7 mouse cellular contexts compared by ENCODE assay signal in the genomic region with DNA sequence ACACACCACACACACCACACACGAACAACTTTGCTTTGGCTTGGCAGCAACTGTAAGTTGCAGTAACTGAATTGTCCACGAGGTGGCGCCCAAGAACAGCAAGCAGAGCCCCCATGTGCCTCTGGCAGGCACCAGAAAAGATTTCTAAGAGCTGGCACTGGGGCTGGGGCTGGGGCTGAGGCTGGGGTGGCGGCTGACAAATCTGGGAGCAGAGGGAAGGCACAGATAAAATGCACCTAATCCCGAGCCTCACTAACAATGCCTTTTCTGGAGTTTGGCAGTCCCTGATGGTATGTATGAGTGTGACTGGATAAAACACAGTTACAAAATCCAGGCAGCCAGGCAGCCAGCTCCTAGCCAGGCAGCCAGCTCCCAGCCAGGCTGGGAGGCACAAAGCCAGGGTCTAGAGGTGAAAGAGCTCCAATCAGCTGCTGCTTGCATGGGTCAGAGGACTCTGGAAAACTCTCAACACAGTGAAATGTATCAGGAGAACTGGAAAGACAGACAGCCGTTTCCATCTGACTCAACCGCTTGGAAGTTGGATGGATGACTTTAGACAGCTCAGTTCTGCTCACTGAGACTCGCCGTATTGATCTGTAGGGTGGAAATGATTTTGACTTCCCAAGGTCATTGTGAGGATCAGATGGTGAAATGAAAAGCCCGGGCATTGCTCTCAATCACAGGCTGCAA. TPM values are rescaled to one million over a fixed set of nuclear protein-coding genes. Genes with fewer than 3 reads are reported as not detected.
DNase-seq lines count a peak whose midpoint lies in the region; ATAC-seq and TF ChIP-seq lines count a peak whose summit lies in the region.

No protein-coding gene starts in this region.

- no peak overlapping the region for H3K27ac ChIP-seq in hindbrain, embryonic 15.5 days (replicated peaks)
- H3K27ac ChIP-seq in midbrain, embryonic 16.5 days (ENCODE audit: low read length), result no peak overlapping the region
- no peak overlapping the region for H3K27ac ChIP-seq in spleen, adult 2 months (ENCODE audit: insufficient read depth, low read length)

- WGBS in hindbrain, embryonic 15.5 days, result 34% methylated on average over 10 of the region's 10 CpGs
- 36% methylated on average over 10 of the region's 10 CpGs for WGBS in midbrain, embryonic 16.5 days
- WGBS in spleen, adult 2 months, result 46% methylated on average over 10 of the region's 10 CpGs

- no peak overlapping the region for H3K4me3 ChIP-seq in hindbrain, embryonic 15.5 days
- H3K4me3 ChIP-seq in midbrain, embryonic 16.5 days (ENCODE audit: low read depth, low read length), result no peak overlapping the region
- no peak overlapping the region for H3K4me3 ChIP-seq in spleen, adult 2 months (ENCODE audit: extremely low read depth, insufficient read depth, insufficient read length)

- no peaks in the 10 kb centered on the region for H3K36me3 ChIP-seq in hindbrain, embryonic 15.5 days
- H3K36me3 ChIP-seq in midbrain, embryonic 16.5 days (ENCODE audit: control insufficient read depth, insufficient read depth, low read length), result no peaks in the 10 kb centered on the region
- no peaks in the 10 kb centered on the region for H3K36me3 ChIP-seq in spleen, adult 2 months (ENCODE audit: control insufficient read depth, insufficient read depth, low read length)

- intact Hi-C loops in left cerebral cortex, postnatal 36 days (cut with DNase I), result loop anchor here (5.0 to 10.0 kb wide), 2 partner anchors 62 to 364 kb away; a partner anchor contains a TSS

- peak; percentile 91 for TF ChIP-seq CTCF in spleen, adult 2 months (IDR thresholded peaks at IDR 0.05; ENCODE audit: extremely low read depth, insufficient read depth, insufficient read length, insufficient replicate concordance)

- DNase-seq in T-cell, adult 2 months (ENCODE audit: low spot score), result peak; percentile 74
- DNase-seq in cerebellum, adult 8-10 months, result peak; percentile 72
- DNase-seq in frontal cortex, postnatal 36 days (ENCODE audit: low spot score in 2 of 2), result peak; percentile 79 to 81
- peak; percentile 63 to 76 for DNase-seq in left cerebral cortex, postnatal 36 days (ENCODE audit: low spot score in 2 of 2)
- peak; percentile 55 to 79 for DNase-seq in spleen, adult 2 months (ENCODE audit: low read depth in 1 of 2, low spot score in 2 of 2)

- TF ChIP-seq POLR2A in spleen, adult 2 months (IDR thresholded peaks at IDR 0.05; ENCODE audit: low read depth, low read length), result no peak

- H3K27me3 ChIP-seq in hindbrain, embryonic 15.5 days, result no peaks in the 10 kb centered on the region
- no peaks in the 10 kb centered on the region for H3K27me3 ChIP-seq in midbrain, embryonic 16.5 days (ENCODE audit: control insufficient read depth, insufficient read depth, low read depth, low read length)
- H3K27me3 ChIP-seq in spleen, adult 2 months (ENCODE audit: control insufficient read depth, insufficient read depth, low read length), result no peaks in the 10 kb centered on the region

- peak; percentile 76; the same call in 1 of the 2 replicates for ATAC-seq in hindbrain, embryonic 15.5 days (ENCODE audit: low FRiP score, low read depth)
- ATAC-seq in midbrain, embryonic 16.5 days, result peak; percentile 54; the same call in 1 of the 2 replicates

- H3K4me1 ChIP-seq in hindbrain, embryonic 15.5 days (replicated peaks), result peaks cover 5% of the 10 kb centered on the region
- peaks cover 4% of the 10 kb centered on the region for H3K4me1 ChIP-seq in midbrain, embryonic 16.5 days (ENCODE audit: control insufficient read depth, insufficient read depth, low read length)
- H3K4me1 ChIP-seq in spleen, adult 2 months (ENCODE audit: control insufficient read depth, insufficient read depth, insufficient read length), result peaks cover 7% of the 10 kb centered on the region; the same call in 1 of the 2 replicates

- H3K9me3 ChIP-seq in hindbrain, embryonic 15.5 days, result no peaks in the 10 kb centered on the region
- no peaks in the 10 kb centered on the region for H3K9me3 ChIP-seq in midbrain, embryonic 16.5 days (replicated peaks; ENCODE audit: control insufficient read depth, low read length, poor library complexity, severe bottlenecking)

- H3K9ac ChIP-seq in hindbrain, embryonic 15.5 days, result no peak overlapping the region
- H3K9ac ChIP-seq in midbrain, embryonic 16.5 days (ENCODE audit: low read depth, low read length), result no peak overlapping the region

- 0 out of 2 replicates have a peak overlapping the region, but pooled peaks have one; percentile 21 for H3K4me2 ChIP-seq in hindbrain, embryonic 15.5 days
- H3K4me2 ChIP-seq in midbrain, embryonic 16.5 days (ENCODE audit: low read length), result no peak overlapping the region

RNA-seq across cellular contexts. Expression of a gene that starts 13.1 kb away (rescaled TPM):
- 2.4 TPM in 2 replicates for polyA plus RNA-seq in hindbrain, embryonic 15.5 days (2015; fragmentation: Nextera tagmentation; extraction: Ambion mirVana)
- total RNA-seq in left cerebral cortex, postnatal 36 days (2021), result under 1 TPM; 0.63 to 0.74 TPM
- polyA plus RNA-seq in midbrain, embryonic 16.5 days (2015; fragmentation: Nextera tagmentation; extraction: Ambion mirVana), result 0.67 and 1.2 TPM in 2 replicates
- polyA plus RNA-seq in spleen, adult 2 months (2012; rRNA removed), result 0.88 and 1.4 TPM in 2 replicates

RNA-seq across cellular contexts. Expression of a gene that starts 23.8 kb away (rescaled TPM):
- 38.8 and 41.3 TPM in 2 replicates for polyA plus RNA-seq in hindbrain, embryonic 15.5 days (2015; fragmentation: Nextera tagmentation; extraction: Ambion mirVana)
- total RNA-seq in left cerebral cortex, postnatal 36 days (2021), result 10 to 100 TPM; 61.7 to 63.2 TPM
- polyA plus RNA-seq in midbrain, embryonic 16.5 days (2015; fragmentation: Nextera tagmentation; extraction: Ambion mirVana), result 42.8 and 43.3 TPM in 2 replicates
- polyA plus RNA-seq in spleen, adult 2 months (2012; rRNA removed), result 8.4 and 12.7 TPM in 2 replicates

RNA-seq across cellular contexts. Expression of a gene that starts 50.1 kb away (rescaled TPM):
- 177 and 190 TPM in 2 replicates for polyA plus RNA-seq in hindbrain, embryonic 15.5 days (2015; fragmentation: Nextera tagmentation; extraction: Ambion mirVana)
- total RNA-seq in left cerebral cortex, postnatal 36 days (2021), result 10 to 100 TPM; 80.1 to 83.0 TPM
- 194 and 206 TPM in 2 replicates for polyA plus RNA-seq in midbrain, embryonic 16.5 days (2015; fragmentation: Nextera tagmentation; extraction: Ambion mirVana)
- 7.9 and 8.2 TPM in 2 replicates for polyA plus RNA-seq in spleen, adult 2 months (2012; rRNA removed)

RNA-seq across cellular contexts. Expression of a gene that starts 54.5 kb away (rescaled TPM):
- 5.8 and 6.5 TPM in 2 replicates for polyA plus RNA-seq in hindbrain, embryonic 15.5 days (2015; fragmentation: Nextera tagmentation; extraction: Ambion mirVana)
- 1 to 10 TPM; 2.2 to 2.5 TPM for total RNA-seq in left cerebral cortex, postnatal 36 days (2021)
- 4.5 and 5.1 TPM in 2 replicates for polyA plus RNA-seq in midbrain, embryonic 16.5 days (2015; fragmentation: Nextera tagmentation; extraction: Ambion mirVana)
- 1.9 and 2.5 TPM in 2 replicates for polyA plus RNA-seq in spleen, adult 2 months (2012; rRNA removed)

Comparison
In these comparisons a context has a peak if more than half of its experiments do, and no peak if none do; other contexts are left out.
1. RNA of a gene that starts 50.1 kb away (polyA plus RNA-seq): 194 to 206 TPM in midbrain, embryonic 16.5 days and 177 to 190 TPM in hindbrain, embryonic 15.5 days; 7.9 to 8.2 TPM in spleen, adult 2 months; every median in the first group is over 10 times any median in the second.
2. Peak in every context shown above with its lines, with median percentiles within 50 percentile points of each other: DNase-seq.